Mouse (Mus musculus): ENCODE results near the gene Cfap46. TPM values are rescaled to one million over a fixed set of nuclear protein-coding genes. Genes with fewer than 3 reads are reported as not detected.
A peak's percentile ranks its signal among the peaks of the same experiment; 100 is the strongest.

Cfap46 gene
- polyA plus RNA-seq, 1 experiment from 2014 or later, result 1.7 TPM

DNA sequence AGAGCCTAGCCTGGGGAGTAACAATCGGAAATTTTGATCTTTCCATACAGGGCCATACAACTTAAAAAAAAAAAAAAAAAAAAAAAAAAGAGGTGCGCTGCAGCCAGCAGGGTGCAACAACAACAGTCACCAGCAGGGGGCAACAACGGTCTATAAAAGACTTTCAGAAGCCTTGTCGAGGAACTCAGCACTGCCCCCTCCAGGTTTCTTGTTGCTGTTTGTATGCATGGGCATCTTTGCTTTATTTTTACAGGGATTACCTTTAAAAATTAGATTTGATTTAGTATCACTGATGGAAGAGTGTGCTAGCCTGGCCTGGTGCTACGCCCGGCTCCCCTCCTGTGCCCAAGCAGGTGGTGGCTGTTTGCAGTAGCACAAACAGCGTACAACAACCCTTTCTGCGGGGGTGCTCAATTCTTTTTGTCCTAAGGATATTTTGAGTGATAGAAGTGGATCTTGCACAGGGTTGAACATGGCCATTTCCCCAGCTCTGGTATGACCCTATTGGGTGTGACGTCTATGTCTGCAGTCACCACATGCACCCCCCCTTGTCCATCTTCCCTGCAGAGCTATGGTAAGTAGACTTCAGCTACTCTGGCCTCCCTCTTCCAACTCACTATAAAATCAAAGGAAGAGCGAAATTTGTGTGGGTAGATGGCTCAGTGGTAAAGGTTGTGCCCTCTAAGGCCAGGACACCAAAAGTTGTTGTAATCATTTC, 35.4 kb downstream of the Cfap46 start:
- Histone ChIP-seq H3K4me1 (ENCODE audit: insufficient read depth, low read depth, low read length) (no peaks in the 10 kb centered on the region), H3K4me2 (replicated peaks; ENCODE audit: low read depth, low read length) (no peak overlapping the region), H3K9ac (replicated peaks; ENCODE audit: low read depth) (no peak overlapping the region), H3K4me3 (ENCODE audit: low read depth, low read length) (no peak overlapping the region), H3K9me3 (ENCODE audit: low read length) (no peaks in the 10 kb centered on the region), H3K27ac (ENCODE audit: low read length) (no peak overlapping the region), H3K27me3 (replicated peaks; ENCODE audit: insufficient read depth, low read length) (no peaks in the 10 kb centered on the region), H3K36me3 (ENCODE audit: insufficient read depth, low read length) (no peaks in the 10 kb centered on the region)
- ATAC-seq (no peak), DNase-seq (ENCODE audit: low spot score) (peak; percentile 89)
- WGBS, result 44% methylated on average over 9 of the region's 10 CpGs
- no peak for TF ChIP-seq EP300 (IDR thresholded peaks at IDR 0.05)
- peak; percentile 88 for TF ChIP-seq CTCF (IDR thresholded peaks at IDR 0.05)

DNA sequence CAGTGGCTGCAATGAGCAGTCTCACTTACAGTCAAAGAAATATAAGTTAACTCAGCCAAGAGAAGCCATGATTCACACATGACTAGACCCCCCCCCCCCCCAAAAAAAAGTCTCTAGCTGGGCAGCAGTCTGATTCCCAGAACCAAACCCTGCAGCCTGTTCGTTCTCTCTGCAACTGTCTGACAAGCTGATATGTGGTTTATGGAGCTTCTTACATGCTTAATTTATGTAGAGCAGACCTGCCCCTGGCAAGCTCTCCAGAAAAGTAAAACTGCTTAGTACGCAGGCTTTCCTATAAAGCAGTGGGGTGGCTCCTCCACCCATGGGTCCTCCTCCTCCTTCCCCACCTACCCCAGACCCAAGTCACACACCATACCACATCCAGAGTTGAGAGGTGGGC, 50.2 kb downstream of the Cfap46 start:
- H3K36me3 ChIP-seq (ENCODE audit: insufficient read depth, low read length), result no peaks in the 10 kb centered on the region
- H3K27me3 ChIP-seq (replicated peaks; ENCODE audit: insufficient read depth, low read length), result no peaks in the 10 kb centered on the region
- DNase-seq (ENCODE audit: low spot score) (no peak), ATAC-seq (no peak)
- no peak overlapping the region for H3K4me3 ChIP-seq (ENCODE audit: low read depth, low read length)
- H3K9ac ChIP-seq (replicated peaks; ENCODE audit: low read depth), result no peak overlapping the region
- TF ChIP-seq EP300 (IDR thresholded peaks at IDR 0.05) (no peak), CTCF (IDR thresholded peaks at IDR 0.05) (no peak)
- H3K4me1 ChIP-seq (ENCODE audit: insufficient read depth, low read depth, low read length), result no peaks in the 10 kb centered on the region
- no peak overlapping the region for H3K27ac ChIP-seq (ENCODE audit: low read length)
- H3K4me2 ChIP-seq (replicated peaks; ENCODE audit: low read depth, low read length), result no peak overlapping the region
- 69% methylated on average over 2 of the region's 2 CpGs for WGBS
- H3K9me3 ChIP-seq (ENCODE audit: low read length), result no peaks in the 10 kb centered on the region

- Histone ChIP-seq H3K36me3 (ENCODE audit: insufficient read depth, low read length) (no peaks in the 10 kb centered on the region), H3K4me1 (ENCODE audit: insufficient read depth, low read depth, low read length) (no peaks in the 10 kb centered on the region), H3K27me3 (replicated peaks; ENCODE audit: insufficient read depth, low read length) (no peaks in the 10 kb centered on the region), H3K4me2 (replicated peaks; ENCODE audit: low read depth, low read length) (no peak overlapping the region), H3K27ac (ENCODE audit: low read length) (no peak overlapping the region), H3K9me3 (ENCODE audit: low read length) (no peaks in the 10 kb centered on the region), H3K4me3 (ENCODE audit: low read depth, low read length) (no peak overlapping the region), H3K9ac (replicated peaks; ENCODE audit: low read depth) (no peak overlapping the region)
- DNase-seq (ENCODE audit: low spot score), result no peak
- TF ChIP-seq EP300 (IDR thresholded peaks at IDR 0.05), result no peak
- TF ChIP-seq CTCF (IDR thresholded peaks at IDR 0.05), result no peak
- 67% methylated on average over 9 of the region's 9 CpGs for WGBS
- no peak for ATAC-seq
Measured at GRCm38 (mm10) chr7:139625156-139625555, 58.5 kb downstream of the Cfap46 start.

- Histone ChIP-seq H3K4me2 (replicated peaks; ENCODE audit: low read depth, low read length) (no peak overlapping the region), H3K9me3 (ENCODE audit: low read length) (no peaks in the 10 kb centered on the region), H3K36me3 (ENCODE audit: insufficient read depth, low read length) (no peaks in the 10 kb centered on the region), H3K4me3 (ENCODE audit: low read depth, low read length) (no peak overlapping the region), H3K9ac (replicated peaks; ENCODE audit: low read depth) (no peak overlapping the region), H3K4me1 (ENCODE audit: insufficient read depth, low read depth, low read length) (no peaks in the 10 kb centered on the region), H3K27me3 (replicated peaks; ENCODE audit: insufficient read depth, low read length) (no peaks in the 10 kb centered on the region), H3K27ac (ENCODE audit: low read length) (no peak overlapping the region)
- no peak for DNase-seq (ENCODE audit: low spot score)
- ATAC-seq, result no peak
- 59% methylated on average over 13 of the region's 13 CpGs for WGBS
- TF ChIP-seq EP300 (IDR thresholded peaks at IDR 0.05), result no peak
- TF ChIP-seq CTCF (IDR thresholded peaks at IDR 0.05), result no peak
Measured at GRCm38 (mm10) chr7:139622568-139622967, 61.0 kb downstream of the Cfap46 start.

DNA sequence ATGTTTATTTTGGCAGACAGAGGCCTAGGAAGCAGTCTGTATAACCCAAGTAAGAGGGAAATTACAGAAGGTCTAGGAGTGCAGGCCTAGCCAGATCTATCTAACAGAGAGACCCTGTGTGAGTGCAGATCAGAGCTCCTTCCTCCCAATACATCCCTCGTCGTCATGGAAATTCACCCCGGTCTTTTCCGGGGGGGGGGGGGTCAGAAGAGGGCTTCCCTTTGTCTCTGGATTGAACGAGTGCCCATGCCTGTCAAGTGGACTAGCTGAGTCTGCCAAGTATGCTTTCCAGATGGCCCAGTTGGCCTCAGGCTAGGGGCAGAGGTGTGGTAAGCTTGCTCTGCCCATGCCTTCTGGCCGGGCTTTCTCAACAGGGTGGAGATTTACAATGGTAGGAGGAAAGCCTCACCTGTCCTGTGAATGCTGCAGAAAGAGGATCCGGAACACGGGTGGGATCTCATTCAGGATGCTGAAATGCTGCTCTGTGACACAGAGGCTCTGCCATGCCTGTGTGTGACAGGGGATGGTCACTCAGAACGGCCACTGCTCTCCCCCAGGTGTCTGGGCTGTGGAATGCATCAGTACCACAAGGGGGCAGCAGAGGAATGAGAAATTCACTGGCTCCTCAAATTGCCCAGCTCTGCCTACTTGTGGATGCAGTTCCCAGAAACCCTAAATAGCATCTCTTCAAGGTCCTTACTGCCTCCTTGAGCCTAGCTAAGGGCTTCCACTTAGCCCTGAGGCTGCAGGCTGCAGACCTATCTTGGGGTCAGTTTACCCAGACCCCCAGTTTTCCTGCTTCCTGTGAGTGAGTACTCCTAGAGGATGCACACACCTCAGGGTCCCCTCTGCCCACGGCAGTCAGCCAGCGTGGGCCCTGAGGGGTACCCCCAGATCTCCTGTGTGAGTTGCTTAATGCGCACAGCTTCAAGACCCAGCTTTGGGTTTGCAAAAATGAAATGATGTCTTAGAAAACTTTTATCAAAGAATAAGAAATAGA, 67.5 kb downstream of the Cfap46 start:
- WGBS, result 57% methylated on average over 12 of the region's 12 CpGs
- no peaks in the 10 kb centered on the region for H3K27me3 ChIP-seq (replicated peaks; ENCODE audit: insufficient read depth, low read length)
- peak; percentile 86 for TF ChIP-seq CTCF (IDR thresholded peaks at IDR 0.05)
- TF ChIP-seq EP300 (IDR thresholded peaks at IDR 0.05), result no peak
- no peak overlapping the region for H3K4me2 ChIP-seq (replicated peaks; ENCODE audit: low read depth, low read length)
- H3K4me3 ChIP-seq (ENCODE audit: low read depth, low read length), result no peak overlapping the region
- H3K9me3 ChIP-seq (ENCODE audit: low read length), result no peaks in the 10 kb centered on the region
- H3K9ac ChIP-seq (replicated peaks; ENCODE audit: low read depth), result no peak overlapping the region
- no peaks in the 10 kb centered on the region for H3K4me1 ChIP-seq (ENCODE audit: insufficient read depth, low read depth, low read length)
- ATAC-seq, result no peak
- H3K27ac ChIP-seq (ENCODE audit: low read length), result no peak overlapping the region
- no peaks in the 10 kb centered on the region for H3K36me3 ChIP-seq (ENCODE audit: insufficient read depth, low read length)
- DNase-seq (ENCODE audit: low spot score), result peak; percentile 53

DNA sequence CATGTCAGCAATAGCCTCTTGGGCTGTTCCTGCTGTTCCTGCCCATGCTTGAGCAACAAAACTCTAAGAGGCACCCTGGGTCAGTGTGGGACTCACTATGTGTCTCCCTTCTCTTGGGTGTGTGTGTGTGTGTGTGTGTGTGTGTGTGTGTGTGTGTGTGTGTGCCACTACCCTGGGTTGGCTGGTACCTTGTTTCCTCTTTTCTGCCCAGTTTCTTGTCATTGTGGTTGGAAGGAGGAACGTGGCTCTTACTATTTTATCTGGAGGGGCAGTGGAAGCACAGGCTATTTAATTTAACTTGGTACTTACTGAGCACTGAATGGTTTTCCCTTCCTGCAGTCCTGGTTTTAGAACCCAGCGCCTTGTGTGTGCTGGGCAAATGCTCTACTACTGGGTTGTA, 73.3 kb downstream of the Cfap46 start:
- H3K36me3 ChIP-seq (ENCODE audit: insufficient read depth, low read length), result no peaks in the 10 kb centered on the region
- no peak overlapping the region for H3K4me2 ChIP-seq (replicated peaks; ENCODE audit: low read depth, low read length)
- no peak for DNase-seq (ENCODE audit: low spot score)
- no peak overlapping the region for H3K4me3 ChIP-seq (ENCODE audit: low read depth, low read length)
- no peak for ATAC-seq
- TF ChIP-seq EP300 (IDR thresholded peaks at IDR 0.05) (no peak), CTCF (IDR thresholded peaks at IDR 0.05) (no peak)
- 77% methylated on average over 2 of the region's 2 CpGs for WGBS
- H3K27me3 ChIP-seq (replicated peaks; ENCODE audit: insufficient read depth, low read length), result no peaks in the 10 kb centered on the region
- H3K4me1 ChIP-seq (ENCODE audit: insufficient read depth, low read depth, low read length), result no peaks in the 10 kb centered on the region
- no peak overlapping the region for H3K27ac ChIP-seq (ENCODE audit: low read length)
- H3K9me3 ChIP-seq (ENCODE audit: low read length), result no peaks in the 10 kb centered on the region
- H3K9ac ChIP-seq (replicated peaks; ENCODE audit: low read depth), result no peak overlapping the region

All from lung, postnatal 0 days (tissue).